In genomic region chr7:129469496-129469895, GRCm38 (mm10) we compare ENCODE assay signal across 8 mouse cellular contexts.
DNase-seq lines count a peak whose midpoint lies in the region; ATAC-seq lines count a peak whose summit lies in the region.

No protein-coding gene starts in this region.

- H3K4me3 ChIP-seq in hindbrain, embryonic 11.5 days (ENCODE audit: low read depth, low read length), result no peak overlapping the region
- H3K4me3 ChIP-seq in hindbrain, embryonic 16.5 days (ENCODE audit: low read length), result no peak overlapping the region

- DNase-seq in hindbrain, embryonic 11.5 days (ENCODE audit: low spot score), result peak; percentile 72
- DNase-seq in WW6 (ENCODE audit: low read depth, low spot score), result peak; percentile 54
- peak; percentile 1 for DNase-seq in gonadal fat pad, adult 2 months (ENCODE audit: low read depth)
- DNase-seq in large intestine, adult 2 months (ENCODE audit: low read depth, low spot score), result peak; percentile 25
- DNase-seq in testis, postnatal 10 days (ENCODE audit: low spot score), result peak; percentile 83
- DNase-seq in frontal cortex, postnatal 10 days (ENCODE audit: low spot score in 2 of 2), result no peak

- H3K4me2 ChIP-seq in hindbrain, embryonic 11.5 days (replicated peaks; ENCODE audit: low read depth, low read length), result no peak overlapping the region
- H3K4me2 ChIP-seq in hindbrain, embryonic 16.5 days (ENCODE audit: low read length), result no peak overlapping the region

- no peak overlapping the region for H3K9ac ChIP-seq in hindbrain, embryonic 11.5 days (ENCODE audit: low read depth, low read length)
- no peak overlapping the region for H3K9ac ChIP-seq in hindbrain, embryonic 16.5 days (ENCODE audit: low read depth, low read length)

- no peaks in the 10 kb centered on the region for H3K9me3 ChIP-seq in hindbrain, embryonic 11.5 days (ENCODE audit: control insufficient read depth, low read length)
- no peaks in the 10 kb centered on the region for H3K9me3 ChIP-seq in hindbrain, embryonic 16.5 days (ENCODE audit: control insufficient read depth, low read length)

- no peaks in the 10 kb centered on the region for H3K36me3 ChIP-seq in hindbrain, embryonic 11.5 days (ENCODE audit: control insufficient read depth, insufficient read depth, low read length)
- H3K36me3 ChIP-seq in hindbrain, embryonic 16.5 days (ENCODE audit: control insufficient read depth, insufficient read depth, low read length), result no peaks in the 10 kb centered on the region

- 9% methylated on average over 3 of the region's 3 CpGs for WGBS in hindbrain, embryonic 11.5 days
- 12% methylated on average over 3 of the region's 3 CpGs for whole genome bisulfite sequencing in hindbrain, embryonic 16.5 days
- 2% methylated on average over 3 of the region's 3 CpGs for WGBS in large intestine, adult 2 months

- no peak overlapping the region for H3K27ac ChIP-seq in hindbrain, embryonic 11.5 days (ENCODE audit: low read depth, low read length)
- H3K27ac ChIP-seq in hindbrain, embryonic 16.5 days (ENCODE audit: low read depth, low read length), result no peak overlapping the region

- no peaks in the 10 kb centered on the region for H3K27me3 ChIP-seq in hindbrain, embryonic 11.5 days (ENCODE audit: control insufficient read depth, insufficient read depth, low read length)
- no peaks in the 10 kb centered on the region for H3K27me3 ChIP-seq in hindbrain, embryonic 16.5 days (replicated peaks; ENCODE audit: control insufficient read depth, insufficient read depth, low read length)

- H3K4me1 ChIP-seq in hindbrain, embryonic 11.5 days (replicated peaks; ENCODE audit: control insufficient read depth, insufficient read depth, low read length), result no peaks in the 10 kb centered on the region
- no peaks in the 10 kb centered on the region for H3K4me1 ChIP-seq in hindbrain, embryonic 16.5 days (ENCODE audit: control insufficient read depth, insufficient read depth, low read depth, low read length)

- no peak for ATAC-seq in hindbrain, embryonic 11.5 days (ENCODE audit: low FRiP score)
- ATAC-seq in hindbrain, embryonic 16.5 days, result no peak
- ATAC-seq in inflammation-experienced regulatory T-cells, adult 6 months, result no peak

Comparison
In these comparisons a context has a peak if more than half of its experiments do, and no peak if none do; other contexts are left out.
1. DNase-seq: peak in hindbrain, embryonic 11.5 days (single experiment), WW6 (single experiment), gonadal fat pad, adult 2 months (single experiment), large intestine, adult 2 months (single experiment) and testis, postnatal 10 days (single experiment); none in frontal cortex, postnatal 10 days (0 of 2).